Mouse (Mus musculus) erythroblast, adult 5-6 weeks (primary cell): Measurements from ENCODE around the gene Ovol3. TPM values are rescaled to one million over a fixed set of nuclear protein-coding genes. Genes with fewer than 3 reads are reported as not detected.
"Not testable (repeated sequence)": the region's sequence is repeated elsewhere in the genome, so short reads cannot be mapped to it uniquely, and the experiment has no call there.

ENCODE experiments used
- ATAC-seq: replicated peaks from 2 replicates; pipeline ENCODE4 v1.8.0; 2016; ENCODE audit warnings: moderate number of reproducible peaks, mild to moderate bottlenecking, moderate TSS enrichment, inconsistent platforms; ENCODE audit not compliant: poor library complexity, low FRiP score, severe bottlenecking
- total RNA-seq, 2 experiments: library from RNA; stranded (forward) in 1 of 2; stranded (reverse) in 1 of 2; fragments of 150-400 nt in 1 of 2; fragments of 200-764, 138-1000 nt in 1 of 2; gene quantifications; 2 replicates each; pipeline versions ENCODE4 v1.2.3 to v1.2.4; 2015 to 2017; ENCODE audit warnings: low replicate concordance in 2 of 2

The Ovol3 gene
- total RNA-seq, 2 experiments from 2014 or later, result not detected

DNA sequence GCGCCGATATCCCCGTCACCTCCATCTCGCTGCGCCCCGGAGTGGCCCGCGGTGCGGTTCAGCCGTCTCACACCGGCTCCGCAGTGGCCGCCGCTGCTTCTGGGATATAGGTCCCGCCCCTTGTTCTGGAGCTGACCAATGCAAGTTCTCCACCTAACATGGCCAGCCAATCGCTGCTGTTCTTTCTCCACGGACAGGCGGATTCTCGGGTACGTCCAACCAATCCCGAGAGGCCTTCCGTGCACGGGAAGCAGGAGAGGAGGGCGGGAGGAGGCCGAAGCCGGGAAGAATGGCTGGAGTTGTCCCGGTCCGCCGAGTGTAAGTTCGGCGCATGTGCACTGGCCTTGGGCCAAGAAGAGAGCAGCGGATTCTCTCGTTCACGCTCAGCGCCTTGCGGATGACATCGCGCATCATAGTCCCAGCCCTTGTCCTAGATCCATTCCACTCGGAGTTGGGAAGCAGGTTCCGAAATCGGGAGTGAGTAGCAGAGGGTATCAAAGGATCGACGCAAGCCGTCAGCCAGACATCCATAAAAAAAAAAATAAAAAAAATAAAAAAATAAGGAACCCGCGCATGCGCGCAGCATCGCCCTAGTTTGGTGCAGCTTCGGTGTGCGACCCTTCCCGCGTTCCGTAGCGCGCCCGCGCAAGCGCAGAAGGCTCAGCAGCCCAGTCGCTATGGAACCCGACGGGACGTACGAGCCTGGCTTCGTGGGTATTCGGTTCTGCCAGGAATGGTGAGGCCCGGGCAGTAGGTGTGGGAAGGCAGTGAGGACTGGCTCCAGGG is 3.7 kb downstream of the Ovol3 start, which contains the start of the genes Polr2i and Tbcb:
TSS of gene Polr2i (plus strand) at position 280 of the 786 bp plus-strand sequence.
TSS of gene Tbcb (minus strand) at position 604 of the 786 bp plus-strand sequence.
- peak; percentile 94 for ATAC-seq

DNA sequence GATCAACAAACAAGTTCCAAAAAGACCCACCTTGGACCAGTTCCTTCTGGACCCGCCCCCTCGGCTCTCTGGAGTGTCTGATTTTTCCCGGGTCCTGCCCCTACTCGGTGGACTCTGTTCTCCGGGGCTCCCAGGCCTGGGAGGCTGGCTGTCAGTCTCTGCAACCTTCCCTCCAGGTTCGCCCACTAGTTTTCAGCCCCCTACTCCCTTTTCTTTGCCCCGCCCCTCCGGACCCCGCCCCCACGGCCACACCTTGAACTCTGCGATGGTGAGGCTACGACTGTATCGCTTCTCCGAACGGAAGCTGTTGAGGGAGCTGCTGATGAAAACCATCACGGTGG is 4.2 kb downstream of the Ovol3 start:
- ATAC-seq, result no peak

GRCm38 (mm10) chr7:30224206-30224605 is 11.3 kb downstream of the Ovol3 start:
- no peak for ATAC-seq

DNA sequence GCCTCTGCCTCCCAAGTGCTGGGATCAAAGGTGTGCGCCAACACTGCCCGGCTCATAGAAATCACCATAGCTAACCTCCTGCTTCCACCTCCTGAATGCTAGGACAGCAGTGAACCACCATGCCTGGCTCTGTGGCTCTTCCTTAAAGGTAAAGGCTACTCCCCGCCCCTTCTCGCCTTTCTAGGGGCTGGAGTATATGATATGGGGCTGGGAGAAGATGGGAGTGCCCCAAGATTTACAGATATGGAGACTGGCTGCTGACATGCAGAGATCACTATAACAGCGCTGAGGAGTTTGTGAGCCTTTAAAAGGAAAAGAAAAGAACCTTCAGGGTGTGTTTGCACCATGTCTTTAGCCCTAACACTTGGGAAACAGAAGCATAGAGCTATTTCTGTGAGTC is 13.3 kb downstream of the Ovol3 start:
- ATAC-seq, result peak; percentile 61; the same call in 1 of the 2 replicates

- no peak for ATAC-seq
Measured at GRCm38 (mm10) chr7:30221433-30221832, 14.1 kb downstream of the Ovol3 start.

DNA sequence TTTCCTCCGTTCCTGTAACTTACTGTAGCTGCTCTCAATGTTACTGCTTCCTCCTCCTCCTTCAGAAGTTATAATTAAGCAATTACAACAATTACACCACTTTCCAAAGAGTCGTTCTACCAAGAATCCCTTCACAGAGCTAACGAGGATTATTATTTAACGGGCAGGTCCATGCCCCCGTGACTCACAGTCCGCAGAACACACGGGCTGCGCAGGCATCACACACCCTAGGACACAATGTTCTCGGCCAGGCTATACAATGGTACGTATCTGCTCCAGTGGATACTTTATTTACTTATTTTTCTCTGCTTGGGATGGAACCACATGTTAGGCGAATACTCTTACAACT is 15.5 kb downstream of the Ovol3 start:
- no peak for ATAC-seq

- ATAC-seq, result no peak
Measured at GRCm38 (mm10) chr7:30219293-30220007, 16.1 kb downstream of the Ovol3 start.

DNA sequence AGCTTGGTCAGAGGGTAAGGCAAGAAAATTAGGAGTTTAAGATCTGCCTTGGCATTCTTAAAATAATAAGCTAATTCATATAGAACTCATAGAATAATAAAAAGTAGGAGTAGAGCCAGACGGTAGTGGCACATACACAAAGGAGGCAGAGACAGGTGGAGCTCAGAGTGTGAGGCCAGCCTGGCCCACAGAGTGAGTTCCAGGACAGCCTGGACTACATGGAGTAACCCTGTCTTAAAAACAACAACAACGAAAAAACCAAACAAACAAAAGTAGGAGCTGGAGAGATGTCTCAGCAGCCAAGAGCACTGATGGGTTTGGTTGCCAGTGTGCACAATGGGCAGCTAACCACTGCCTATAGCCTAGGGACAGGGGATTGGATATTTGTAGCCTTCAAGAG is 18.2 kb downstream of the Ovol3 start:
- no peak for ATAC-seq

DNA sequence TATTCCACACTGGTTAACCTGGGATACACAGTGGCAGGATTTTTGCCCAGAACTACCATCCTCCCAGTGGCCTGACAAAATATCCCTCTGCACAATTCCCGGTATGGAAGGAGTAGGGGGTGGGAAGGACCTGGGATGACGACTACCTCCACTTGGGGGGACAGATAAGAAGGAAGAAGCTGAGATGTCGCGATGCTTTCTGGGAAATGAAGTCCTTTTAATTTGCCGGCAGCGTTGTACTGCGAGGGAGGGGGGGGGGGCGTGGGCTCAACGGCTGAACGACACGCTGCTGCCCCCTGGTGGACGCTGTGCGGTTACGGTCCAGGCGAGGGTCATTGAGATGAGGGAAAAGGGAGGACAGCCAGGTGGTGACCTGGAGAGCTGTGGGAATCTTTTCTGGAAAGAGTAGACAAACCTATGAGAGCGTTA is 18.8 kb downstream of the Ovol3 start:
- ATAC-seq, result peak; percentile 77

- no peak for ATAC-seq
Measured at GRCm38 (mm10) chr7:30215875-30216274, 19.6 kb downstream of the Ovol3 start.

GRCm38 (mm10) chr7:30213881-30214280 is 21.6 kb downstream of the Ovol3 start:
- ATAC-seq, result no peak

DNA sequence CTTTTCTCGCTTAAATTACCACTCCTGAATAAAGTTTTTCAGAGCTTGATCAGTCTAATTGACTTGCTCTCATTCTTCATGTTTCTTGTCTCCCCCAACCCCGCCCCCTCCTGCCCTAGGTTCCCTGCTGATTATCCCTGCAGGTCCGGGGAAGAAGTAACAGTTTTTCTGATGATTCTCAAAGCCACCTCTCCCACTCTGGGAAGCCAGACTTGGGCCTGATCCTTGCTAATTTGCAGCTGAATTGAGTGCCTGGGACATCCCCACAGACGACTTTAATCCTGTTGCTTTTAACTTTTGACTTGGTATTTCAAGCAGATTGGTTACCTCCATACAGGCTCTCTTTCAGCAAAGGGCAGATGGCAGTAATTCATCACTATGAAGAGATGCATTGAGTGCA is 24.5 kb downstream of the Ovol3 start:
- ATAC-seq, result no peak

- not testable (repeated sequence) for ATAC-seq
Measured at GRCm38 (mm10) chr7:30206364-30206763, 29.2 kb downstream of the Ovol3 start.

- peak; percentile 90 for ATAC-seq
Measured at GRCm38 (mm10) chr7:30205383-30205782, 30.1 kb downstream of the Ovol3 start.

DNA sequence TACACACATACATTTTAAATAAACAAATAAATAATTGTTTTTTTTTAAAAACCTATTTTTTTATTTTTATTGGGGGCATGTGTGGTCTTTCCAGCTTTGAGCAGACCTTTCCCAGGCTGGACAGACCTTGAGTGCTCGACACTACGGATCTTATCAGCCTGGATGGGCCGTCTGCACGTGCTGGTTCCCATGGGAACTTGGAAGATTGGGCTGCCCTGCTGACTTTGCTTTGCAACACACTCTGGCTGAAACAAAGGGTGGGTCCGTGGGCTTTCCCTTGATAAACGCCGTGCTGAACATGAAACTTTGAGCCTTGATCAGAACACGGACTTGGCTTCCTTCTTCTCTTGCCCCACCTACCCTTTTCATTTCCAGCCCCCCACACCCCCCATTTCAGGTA is 31.1 kb downstream of the Ovol3 start:
- no peak for ATAC-seq

DNA sequence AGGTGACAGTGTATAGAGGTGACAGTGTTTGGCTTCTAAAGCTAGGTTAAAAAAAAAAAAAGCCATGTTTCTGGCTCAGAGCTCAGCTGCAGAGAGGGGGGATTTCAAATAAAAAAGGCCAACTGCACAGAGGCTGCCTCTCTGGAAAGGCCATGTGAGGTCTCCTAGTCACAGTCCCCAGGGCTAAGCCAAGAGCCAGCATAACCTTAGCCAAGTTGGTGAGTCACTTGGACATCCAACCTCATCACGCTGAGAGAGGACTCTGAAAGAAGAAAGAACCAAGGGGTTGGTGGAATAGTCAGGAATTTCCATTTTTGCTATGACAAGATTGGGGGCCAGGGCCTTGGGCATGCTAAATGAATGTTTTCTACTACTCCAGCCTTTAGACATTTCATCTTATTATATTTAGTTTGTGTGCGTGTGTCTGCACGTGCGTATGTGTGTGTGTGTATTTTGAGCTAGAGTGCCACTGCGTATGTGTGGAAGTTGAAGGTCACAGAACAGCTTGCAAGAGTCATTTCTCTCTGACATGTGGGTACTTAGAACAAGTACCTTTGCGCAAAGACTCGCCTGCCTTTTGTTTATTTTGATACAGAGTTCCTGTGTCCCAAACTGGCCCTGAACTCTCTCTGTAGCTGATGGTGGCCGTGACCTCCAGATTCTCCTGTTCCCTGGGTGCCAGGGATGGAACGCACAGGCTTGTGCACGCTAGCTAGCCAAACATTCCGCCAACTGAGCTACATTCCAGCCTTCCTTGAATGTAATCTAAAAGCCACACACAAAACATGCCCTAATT is 32.4 kb downstream of the Ovol3 start:
- no peak for ATAC-seq

- ATAC-seq, result not testable (repeated sequence)
Measured at GRCm38 (mm10) chr7:30200661-30201060, 34.9 kb downstream of the Ovol3 start.

GRCm38 (mm10) chr7:30200200-30200599 is 35.3 kb downstream of the Ovol3 start:
- ATAC-seq, result no peak

- no peak for ATAC-seq
Measured at GRCm38 (mm10) chr7:30199498-30200139, 35.9 kb downstream of the Ovol3 start.

- ATAC-seq, result peak; percentile 58
Measured at GRCm38 (mm10) chr7:30198481-30198971, 37.0 kb downstream of the Ovol3 start, which contains the start of gene Capns1. Capns1 (minus strand) TSS chr7:30198811.
